Mouse (Mus musculus) kidney, adult 9 months (tissue): ENCODE results near the gene Tas2r143.
A peak's percentile ranks its signal among the peaks of the same experiment; 100 is the strongest.

Experiments
- DNase-seq: peaks from one replicate; pipeline ENCODE4 v3.0.0; 2022

The Tas2r143 gene

DNA sequence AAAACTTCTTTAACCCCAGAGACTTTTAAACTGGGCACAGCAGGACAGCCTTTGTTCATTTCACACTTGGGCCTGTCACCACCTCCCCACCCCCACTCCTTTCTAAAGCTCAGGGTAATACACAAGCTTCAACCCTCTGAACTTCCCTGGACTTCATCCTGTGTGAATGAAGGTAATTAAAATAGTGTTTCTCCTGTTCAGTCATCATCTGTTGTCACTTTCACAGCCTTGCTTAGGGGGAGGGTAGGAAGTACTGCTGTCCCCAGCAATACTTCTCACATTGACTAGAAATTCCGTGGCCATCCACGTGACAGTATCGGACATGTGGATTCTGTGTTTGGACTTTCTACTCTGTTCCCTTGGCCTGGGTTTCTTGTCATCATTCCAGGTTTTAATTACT, 30.2 kb upstream of the Tas2r143 start:
- peak; percentile 89 for DNase-seq

- peak; percentile 44 for DNase-seq
These were observed 29.2 kb upstream of the Tas2r143 start for GRCm38 (mm10) chr6:42370630-42371363.

- no peak for DNase-seq
These were observed 28.0 kb upstream of the Tas2r143 start for GRCm38 (mm10) chr6:42372001-42372400.

DNA sequence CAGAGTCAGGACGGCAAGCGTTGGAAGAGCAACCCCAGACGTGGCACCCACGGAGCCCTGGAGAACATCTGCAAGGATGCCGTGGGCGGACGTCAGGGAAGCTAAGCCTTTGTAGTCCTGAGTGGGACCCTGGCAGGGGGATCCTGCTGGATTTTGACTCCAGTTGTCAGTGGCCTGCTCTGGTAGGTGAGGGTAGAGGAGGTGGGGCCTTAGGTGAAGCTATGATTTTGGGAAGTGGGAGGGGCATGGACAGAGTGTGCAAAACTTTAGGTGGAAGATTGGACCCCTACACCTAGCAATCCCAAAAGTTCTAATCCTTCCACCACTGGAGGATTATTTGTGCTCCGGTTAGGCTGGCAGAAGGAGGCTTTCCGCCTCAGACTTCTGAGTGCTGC, 27.6 kb upstream of the Tas2r143 start:
- no peak for DNase-seq

- DNase-seq: peak; percentile 86
These were observed 27.1 kb upstream of the Tas2r143 start, which contains the start of gene Epha1 for GRCm38 (mm10) chr6:42372816-42373547. Epha1 (minus strand) TSS chr6:42373268.

- peak; percentile 29 for DNase-seq
These were observed 26.2 kb upstream of the Tas2r143 start for GRCm38 (mm10) chr6:42373669-42374430.

- DNase-seq: no peak
These were observed 25.3 kb upstream of the Tas2r143 start for GRCm38 (mm10) chr6:42374701-42375100.

GRCm38 (mm10) chr6:42375131-42375530, 24.9 kb upstream of the Tas2r143 start:
- DNase-seq: no peak

DNA sequence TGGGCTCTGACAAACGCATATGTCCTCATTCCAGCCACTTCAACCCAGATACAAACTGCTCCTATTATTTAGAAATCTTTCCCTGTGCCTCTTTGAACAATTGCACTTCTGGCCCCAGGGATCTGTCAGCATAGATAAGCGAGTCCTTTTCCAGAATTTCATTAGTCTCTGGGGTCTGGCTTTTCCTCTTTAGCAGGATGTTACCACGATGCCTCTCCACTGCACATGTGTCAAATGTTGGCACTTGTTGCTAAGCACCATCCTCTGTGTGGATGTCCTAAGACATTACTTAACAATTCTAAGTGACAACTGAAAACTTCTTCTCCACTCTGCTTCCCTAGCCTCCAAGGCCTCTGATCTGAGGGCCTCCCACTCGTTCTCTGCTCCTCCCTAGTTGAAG, 24.0 kb upstream of the Tas2r143 start:
- peak; percentile 24 for DNase-seq

DNA sequence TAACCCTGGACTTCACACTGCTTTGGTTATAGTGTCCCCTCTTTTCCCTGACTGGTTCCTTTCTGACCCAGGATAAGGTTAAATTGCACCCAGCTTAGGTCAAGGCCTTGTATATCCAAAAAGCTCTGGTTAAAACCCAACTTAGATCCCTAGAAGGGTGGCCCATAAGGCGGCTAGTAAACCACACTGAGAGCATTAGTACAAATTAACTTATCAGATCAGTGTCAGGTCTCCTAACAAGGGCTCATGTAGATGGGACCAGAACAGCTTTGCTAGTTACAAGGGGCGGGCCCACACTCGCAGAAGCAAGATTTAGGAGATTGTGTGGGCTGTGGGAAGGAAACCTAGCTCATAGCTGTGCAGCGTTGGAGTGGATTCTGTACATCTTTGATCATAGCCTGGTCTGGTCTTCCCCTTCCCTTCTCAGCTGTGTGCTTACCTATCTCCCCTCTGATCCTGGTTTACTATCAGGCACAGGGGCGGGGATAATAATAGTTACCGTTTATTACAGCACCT, 23.5 kb upstream of the Tas2r143 start:
- DNase-seq: no peak

GRCm38 (mm10) chr6:42377280-42377679, 22.8 kb upstream of the Tas2r143 start:
- DNase-seq: no peak

DNA sequence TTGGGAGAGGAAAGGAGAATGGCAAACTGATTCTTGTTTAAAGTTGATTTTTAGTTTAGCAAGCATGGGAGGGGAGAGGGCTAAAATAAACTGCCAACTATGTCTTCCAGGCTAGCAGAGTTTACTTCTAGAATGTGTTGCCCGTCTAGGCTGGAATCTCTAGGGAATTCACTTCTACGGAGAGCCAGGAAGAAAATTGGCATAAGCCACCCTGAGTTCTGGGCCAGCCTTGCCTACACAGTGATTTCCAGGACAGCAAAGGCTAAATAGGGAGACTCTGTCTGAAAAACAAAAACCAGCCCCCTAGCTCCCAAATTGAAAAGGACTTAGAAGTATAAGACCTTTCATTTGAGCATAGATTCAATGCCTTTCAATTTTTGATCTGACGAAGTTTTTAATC, 20.5 kb upstream of the Tas2r143 start:
- DNase-seq: no peak

DNA sequence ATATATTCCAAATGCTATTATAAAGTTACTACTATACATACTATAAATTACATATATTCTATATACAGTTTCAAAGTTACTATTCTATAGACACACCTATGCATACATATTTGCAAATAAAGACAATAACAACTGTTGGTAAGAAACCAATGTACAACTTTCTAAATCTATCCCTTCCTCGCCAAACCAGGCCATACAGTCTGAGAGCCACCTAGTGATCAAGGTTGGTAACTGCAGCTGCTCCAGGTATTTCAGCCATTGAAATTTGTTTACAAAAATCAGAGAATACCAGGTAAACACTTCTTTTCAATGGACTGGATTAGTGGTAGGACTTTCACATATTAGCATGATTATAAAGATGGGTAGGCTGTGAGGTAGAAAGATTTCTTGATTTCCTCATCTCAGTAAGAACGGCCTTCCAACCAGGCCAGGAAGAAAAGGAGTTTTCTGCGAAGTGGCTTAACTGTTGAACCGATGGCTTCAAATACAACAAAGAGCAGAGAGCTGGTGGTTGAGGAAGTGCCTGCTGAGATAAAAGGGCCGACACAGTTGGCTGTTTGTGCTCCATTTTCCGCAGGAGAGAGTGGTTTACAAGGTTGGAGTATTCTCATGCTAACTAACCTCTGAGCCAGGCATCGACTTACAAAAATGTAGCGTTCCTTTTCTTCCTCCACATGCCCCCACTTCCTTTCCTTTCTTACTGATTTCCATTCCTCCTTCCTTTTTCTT, 19.5 kb upstream of the Tas2r143 start:
- DNase-seq: peak; percentile 64

DNA sequence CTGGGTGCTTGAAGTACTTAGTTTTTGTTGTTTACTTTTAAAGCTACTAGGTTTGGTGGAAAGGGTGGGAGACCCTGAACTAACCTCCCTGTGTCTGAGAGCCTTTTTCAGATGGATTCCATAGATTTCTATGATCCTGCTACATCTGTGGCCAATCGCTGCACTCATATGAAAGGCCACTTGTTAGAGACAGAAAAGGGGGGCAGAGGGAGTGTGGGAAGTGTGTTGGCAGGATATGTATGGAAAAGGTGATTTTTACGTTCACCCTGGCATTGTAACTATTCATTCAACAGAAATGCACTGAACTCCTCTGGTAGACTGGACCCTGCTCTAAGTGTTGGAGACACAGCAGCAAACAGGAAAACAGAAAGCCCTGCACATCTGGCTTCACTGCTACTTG, 18.8 kb upstream of the Tas2r143 start:
- no peak for DNase-seq

- DNase-seq: peak; percentile 61
These were observed 18.1 kb upstream of the Tas2r143 start for GRCm38 (mm10) chr6:42381916-42382381.

DNA sequence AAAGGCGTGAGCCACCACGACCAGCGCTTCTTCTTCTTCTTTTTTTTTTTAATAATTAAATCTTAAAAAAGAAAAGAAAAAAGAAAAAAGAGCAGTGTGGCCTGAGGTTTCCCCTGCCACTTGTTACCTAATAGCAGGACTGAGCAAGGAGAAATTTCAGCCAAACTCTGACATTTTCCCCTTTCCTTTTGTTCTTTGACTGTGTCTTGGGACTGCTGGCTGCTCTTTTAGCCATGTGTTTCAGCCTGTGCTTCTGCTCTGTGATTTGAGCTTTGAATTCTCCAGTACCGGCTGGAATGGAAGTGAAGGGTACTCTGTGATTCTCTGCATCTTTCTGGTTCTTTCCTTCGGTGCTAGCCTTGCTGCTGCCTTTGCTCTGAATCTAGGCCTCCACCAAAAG, 16.7 kb upstream of the Tas2r143 start:
- DNase-seq: no peak

- DNase-seq: no peak
These were observed 14.4 kb upstream of the Tas2r143 start for GRCm38 (mm10) chr6:42385635-42386034.

- DNase-seq: no peak
These were observed 8.2 kb upstream of the Tas2r143 start for GRCm38 (mm10) chr6:42391796-42392330.

GRCm38 (mm10) chr6:42395960-42396809, 3.9 kb upstream of the Tas2r143 start:
- peak; percentile 85 for DNase-seq

GRCm38 (mm10) chr6:42397041-42397657, 2.9 kb upstream of the Tas2r143 start:
- no peak for DNase-seq

GRCm38 (mm10) chr6:42398285-42398684, 1.8 kb upstream of the Tas2r143 start:
- no peak for DNase-seq
